Mouse (Mus musculus): ENCODE data around the gene Olfr1309. TPM values are rescaled to one million over a fixed set of nuclear protein-coding genes. Genes with fewer than 3 reads are reported as not detected.

Gene Olfr1309
- polyA plus RNA-seq (2015; fragmentation: Illumina TruSeq; extraction: RNeasy Lipid Tissue Mini Kit (QIAGEN cat#74804); ENCODE audit: insufficient read depth, low replicate concordance), result not detected

DNA sequence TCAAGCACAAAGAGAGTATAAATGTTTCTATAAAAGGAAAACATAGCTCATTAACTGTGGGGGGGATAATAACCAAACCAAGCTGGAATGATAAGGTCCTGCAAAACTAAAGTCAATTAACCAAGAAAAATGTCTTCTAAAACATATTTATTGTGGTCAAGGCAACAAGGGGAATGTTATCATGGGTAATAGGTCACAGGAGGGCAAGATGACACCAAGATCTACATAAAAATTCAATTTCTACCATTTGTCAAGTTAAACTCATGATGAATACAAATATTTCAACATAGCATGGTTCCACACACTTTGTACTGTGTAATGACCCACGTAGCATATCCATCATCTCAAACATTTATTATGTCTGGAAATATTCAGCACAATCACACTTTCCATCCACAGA, at the start of gene Olfr1309:
Gene Olfr1309 (minus strand): TSS at position 101 of the 400 bp plus-strand sequence.

DNA sequence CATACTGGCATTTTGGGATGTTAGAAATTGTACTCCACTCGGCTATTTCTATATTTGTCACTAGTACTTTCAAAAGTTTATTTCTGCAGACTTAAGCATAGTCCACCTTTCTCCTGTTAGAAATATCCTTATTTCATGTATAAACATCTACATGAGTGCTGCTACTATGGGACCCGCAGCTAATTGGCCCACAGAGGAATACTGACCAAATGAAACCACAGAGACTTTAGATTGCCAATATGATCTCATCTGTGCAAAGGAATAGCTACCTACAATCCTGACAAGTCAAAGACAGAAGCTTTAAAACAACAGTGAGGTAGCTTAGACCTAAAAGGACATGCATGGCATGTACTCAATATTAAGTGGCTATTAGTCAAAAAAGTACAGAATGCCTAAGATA, 34.2 kb upstream of the Olfr1309 start, which contains the start of gene Olfr1311:
Gene Olfr1311 (minus strand): TSS at position 101 of the 400 bp plus-strand sequence.

DNA sequence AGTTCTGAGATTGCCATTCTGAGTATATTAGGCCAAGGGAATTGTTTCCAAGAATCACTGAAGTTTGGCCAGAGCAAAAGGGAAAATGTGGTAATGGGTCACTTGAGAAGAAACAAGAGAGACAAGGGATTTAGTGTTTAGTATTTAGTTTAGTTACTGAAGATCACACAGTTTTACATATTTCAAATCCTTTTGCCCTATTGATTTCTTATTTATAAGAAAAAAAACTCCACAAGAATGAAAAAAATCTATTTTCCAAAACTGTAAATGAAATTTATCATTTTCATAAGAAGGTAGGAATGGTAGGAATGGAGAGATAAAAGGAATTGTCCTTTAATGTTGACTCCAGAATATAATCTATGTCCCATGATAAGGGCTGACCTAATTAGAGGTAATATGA, 22.5 kb upstream of the Olfr1309 start, which contains the start of gene Olfr1310:
Gene Olfr1310 (minus strand): TSS at position 101 of the 400 bp plus-strand sequence.

DNA sequence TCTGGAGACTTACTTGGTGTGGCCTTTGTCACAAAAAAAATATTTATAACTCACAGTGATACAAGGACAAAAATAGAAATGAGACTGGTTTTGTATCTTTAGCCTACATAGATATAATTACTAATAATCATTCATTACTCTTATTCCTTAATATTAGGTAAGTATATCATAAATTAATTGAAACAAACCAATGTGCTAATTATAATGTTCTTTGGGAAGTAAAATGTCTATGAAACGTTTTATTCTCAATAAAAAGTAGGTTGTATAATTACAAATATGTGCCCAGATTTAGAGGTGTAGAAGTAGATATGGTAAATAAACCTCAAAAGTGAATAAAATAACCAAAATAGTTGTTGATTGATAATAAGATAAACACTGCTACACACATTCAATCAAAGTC, 25.2 kb downstream of the Olfr1309 start, which contains the start of gene Olfr1308:
Gene Olfr1308 (minus strand): TSS at position 101 of the 400 bp plus-strand sequence.

DNA sequence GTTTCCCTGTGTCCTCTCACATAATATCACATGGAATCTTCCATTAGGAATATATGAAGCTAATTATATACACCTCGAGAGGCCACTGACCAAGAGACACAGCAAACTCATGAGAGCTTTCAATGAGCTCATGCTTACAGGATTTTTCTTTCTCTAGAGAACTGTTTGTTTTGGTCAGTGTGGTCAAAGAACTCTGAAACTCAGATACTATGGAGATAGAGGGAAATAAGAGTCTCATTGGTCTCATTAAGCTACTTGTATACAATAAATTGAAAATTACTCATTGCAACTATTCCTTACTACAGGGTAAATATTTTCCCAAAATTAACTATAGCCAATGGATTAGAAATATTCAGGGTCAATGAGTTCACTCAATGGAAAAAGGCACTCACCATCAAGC, 40.7 kb downstream of the Olfr1309 start, which contains the start of gene Olfr1307:
Gene Olfr1307 (minus strand): TSS at position 101 of the 400 bp plus-strand sequence.

Other genes starting within 250 kb of the Olfr1309 start
- gene Olfr1301, start 239.3 kb downstream of the Olfr1309 start, polyA plus RNA-seq (2015; fragmentation: Illumina TruSeq; extraction: RNeasy Lipid Tissue Mini Kit (QIAGEN cat#74804); ENCODE audit: insufficient read depth, low replicate concordance), result not detected
- not detected for gene Olfr1302, start 212.9 kb downstream of the Olfr1309 start, polyA plus RNA-seq (2015; fragmentation: Illumina TruSeq; extraction: RNeasy Lipid Tissue Mini Kit (QIAGEN cat#74804); ENCODE audit: insufficient read depth, low replicate concordance)
- gene Olfr1303, start 169.9 kb downstream of the Olfr1309 start, polyA plus RNA-seq (2015; fragmentation: Illumina TruSeq; extraction: RNeasy Lipid Tissue Mini Kit (QIAGEN cat#74804); ENCODE audit: insufficient read depth, low replicate concordance), result not detected
- gene Olfr1305, start 113.1 kb downstream of the Olfr1309 start, polyA plus RNA-seq (2015; fragmentation: Illumina TruSeq; extraction: RNeasy Lipid Tissue Mini Kit (QIAGEN cat#74804); ENCODE audit: insufficient read depth, low replicate concordance), result not detected
- gene Olfr1306, start 74.0 kb downstream of the Olfr1309 start, polyA plus RNA-seq (2015; fragmentation: Illumina TruSeq; extraction: RNeasy Lipid Tissue Mini Kit (QIAGEN cat#74804); ENCODE audit: insufficient read depth, low replicate concordance), result not detected
- gene Olfr1307, start 40.8 kb downstream of the Olfr1309 start, polyA plus RNA-seq (2015; fragmentation: Illumina TruSeq; extraction: RNeasy Lipid Tissue Mini Kit (QIAGEN cat#74804); ENCODE audit: insufficient read depth, low replicate concordance), result not detected
- gene Olfr1308, start 25.3 kb downstream of the Olfr1309 start, polyA plus RNA-seq (2015; fragmentation: Illumina TruSeq; extraction: RNeasy Lipid Tissue Mini Kit (QIAGEN cat#74804); ENCODE audit: insufficient read depth, low replicate concordance), result not detected
- not detected for gene Olfr1310, start 22.4 kb upstream of the Olfr1309 start, polyA plus RNA-seq (2015; fragmentation: Illumina TruSeq; extraction: RNeasy Lipid Tissue Mini Kit (QIAGEN cat#74804); ENCODE audit: insufficient read depth, low replicate concordance)
- gene Olfr1311, start 34.1 kb upstream of the Olfr1309 start, polyA plus RNA-seq (2015; fragmentation: Illumina TruSeq; extraction: RNeasy Lipid Tissue Mini Kit (QIAGEN cat#74804); ENCODE audit: insufficient read depth, low replicate concordance), result not detected
- not detected for gene Olfr1312, start 60.0 kb upstream of the Olfr1309 start, polyA plus RNA-seq (2015; fragmentation: Illumina TruSeq; extraction: RNeasy Lipid Tissue Mini Kit (QIAGEN cat#74804); ENCODE audit: insufficient read depth, low replicate concordance)
- not detected for gene Olfr1313, start 87.6 kb upstream of the Olfr1309 start, polyA plus RNA-seq (2015; fragmentation: Illumina TruSeq; extraction: RNeasy Lipid Tissue Mini Kit (QIAGEN cat#74804); ENCODE audit: insufficient read depth, low replicate concordance)
- not detected for gene Olfr1314, start 106.5 kb upstream of the Olfr1309 start, polyA plus RNA-seq (2015; fragmentation: Illumina TruSeq; extraction: RNeasy Lipid Tissue Mini Kit (QIAGEN cat#74804); ENCODE audit: insufficient read depth, low replicate concordance)
- gene Olfr1315-ps1, start 125.2 kb upstream of the Olfr1309 start, polyA plus RNA-seq (2015; fragmentation: Illumina TruSeq; extraction: RNeasy Lipid Tissue Mini Kit (QIAGEN cat#74804); ENCODE audit: insufficient read depth, low replicate concordance), result not detected
- not detected for gene Olfr1316, start 144.7 kb upstream of the Olfr1309 start, polyA plus RNA-seq (2015; fragmentation: Illumina TruSeq; extraction: RNeasy Lipid Tissue Mini Kit (QIAGEN cat#74804); ENCODE audit: insufficient read depth, low replicate concordance)
- gene Olfr1317, start 150.0 kb upstream of the Olfr1309 start, polyA plus RNA-seq (2015; fragmentation: Illumina TruSeq; extraction: RNeasy Lipid Tissue Mini Kit (QIAGEN cat#74804); ENCODE audit: insufficient read depth, low replicate concordance), result not detected
- not detected for gene Olfr1318, start 163.9 kb upstream of the Olfr1309 start, polyA plus RNA-seq (2015; fragmentation: Illumina TruSeq; extraction: RNeasy Lipid Tissue Mini Kit (QIAGEN cat#74804); ENCODE audit: insufficient read depth, low replicate concordance)
- gene Lpcat4, start 249.2 kb upstream of the Olfr1309 start, polyA plus RNA-seq (2015; fragmentation: Illumina TruSeq; extraction: RNeasy Lipid Tissue Mini Kit (QIAGEN cat#74804); ENCODE audit: insufficient read depth, low replicate concordance), result 7.4 TPM